Mouse (Mus musculus): ENCODE measurements at regions not wholly inside any gene's neighbourhood (a gene's known extent, or its start where the extent isn't known, plus 50 kb on each side); places are given as distances from the start of the nearest gene placed in this dataset.

DNA sequence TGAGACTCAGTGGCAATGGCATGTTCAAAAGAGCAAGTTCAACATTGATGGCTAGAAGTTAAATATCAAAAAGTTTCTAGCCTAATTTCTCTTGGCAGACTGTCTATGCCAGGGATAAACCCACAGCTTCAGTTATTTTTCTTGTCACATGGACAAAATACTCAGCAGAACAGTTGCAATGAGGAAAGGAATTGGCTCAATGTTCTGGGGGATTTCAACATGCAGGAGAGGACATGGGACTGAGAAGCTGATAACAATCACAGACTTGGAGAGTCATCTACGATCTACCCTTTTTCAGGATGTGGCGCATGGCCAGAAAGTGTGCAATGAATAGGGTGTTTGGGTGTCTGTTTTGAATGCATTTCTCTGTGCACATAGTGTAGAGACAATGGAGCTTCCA lies 389.9 kb downstream of the Rnd3 start:
- DNase-seq = no peak

DNA sequence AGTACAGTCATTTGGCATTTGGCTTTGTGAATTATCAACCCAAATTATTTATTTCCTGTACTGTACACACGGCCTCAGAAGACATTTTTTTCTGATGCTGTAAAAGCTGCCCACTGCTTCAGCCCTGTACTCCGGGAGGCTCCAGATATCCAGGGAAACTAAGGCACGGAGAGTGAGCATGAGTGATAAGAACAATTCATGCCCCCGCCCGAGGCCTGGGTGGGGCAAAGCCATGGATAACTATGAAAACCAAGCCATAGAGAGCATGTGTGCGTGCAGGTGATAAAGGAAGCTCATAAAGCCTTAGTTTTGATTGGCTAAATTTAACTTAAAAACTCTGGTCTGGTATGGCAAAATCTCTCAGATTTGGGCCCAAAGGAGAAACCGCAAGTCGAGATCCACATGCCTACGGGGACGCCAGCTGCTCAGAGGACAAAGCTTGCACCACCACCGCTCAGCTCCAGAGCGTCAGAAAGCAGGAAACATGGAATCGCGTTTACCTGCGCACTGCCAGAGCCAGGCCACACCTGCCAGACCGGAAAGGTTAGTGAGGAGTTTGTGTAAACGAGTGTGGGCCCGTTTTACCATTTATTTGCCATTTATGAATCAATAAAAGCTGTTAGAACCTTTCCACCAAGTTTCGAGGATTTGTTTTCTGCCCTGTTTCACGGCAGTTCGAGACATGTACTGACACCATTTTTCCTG lies 390.9 kb downstream of the Rnd3 start:
- no peak for DNase-seq

DNA sequence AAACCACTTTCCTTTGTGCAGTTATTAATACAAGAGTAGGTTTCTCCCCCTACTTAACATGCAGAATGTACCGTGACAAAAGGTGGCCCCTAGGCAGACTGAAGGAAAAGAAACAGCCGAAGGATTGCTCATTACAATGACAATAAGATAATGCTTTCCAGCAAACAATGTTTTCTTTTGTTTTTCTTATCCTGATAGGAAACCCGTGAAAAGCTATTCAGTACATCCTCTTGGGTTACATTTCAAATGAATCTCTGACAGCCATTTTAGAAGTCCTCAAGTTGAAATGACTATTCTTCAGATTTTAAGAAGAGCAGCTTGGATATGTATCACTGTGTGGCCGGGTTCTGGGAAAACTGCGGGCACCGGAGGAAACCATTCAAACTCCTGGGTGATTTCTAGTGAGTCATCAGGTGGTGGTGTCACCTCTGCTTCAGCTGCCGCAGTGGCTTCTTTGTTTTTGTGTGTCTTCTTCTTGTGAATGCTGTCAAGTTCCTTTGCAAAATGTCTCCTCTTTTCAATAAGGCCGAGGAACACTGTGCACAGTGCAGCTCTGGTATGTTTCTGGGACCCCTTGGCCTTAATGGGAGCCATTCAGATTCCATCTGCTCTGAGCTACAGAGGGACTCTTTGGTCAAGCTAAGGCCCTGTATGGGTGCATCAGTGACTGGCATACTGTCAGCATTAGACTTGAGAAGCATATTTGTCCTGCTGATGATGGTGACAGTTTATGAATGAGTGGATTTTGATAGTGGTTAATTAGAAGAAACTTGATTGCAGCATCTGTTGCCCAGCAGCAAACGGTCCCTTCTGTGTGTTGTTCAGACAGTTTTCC lies 393.1 kb downstream of the Rnd3 start:
- no peak for DNase-seq

DNA sequence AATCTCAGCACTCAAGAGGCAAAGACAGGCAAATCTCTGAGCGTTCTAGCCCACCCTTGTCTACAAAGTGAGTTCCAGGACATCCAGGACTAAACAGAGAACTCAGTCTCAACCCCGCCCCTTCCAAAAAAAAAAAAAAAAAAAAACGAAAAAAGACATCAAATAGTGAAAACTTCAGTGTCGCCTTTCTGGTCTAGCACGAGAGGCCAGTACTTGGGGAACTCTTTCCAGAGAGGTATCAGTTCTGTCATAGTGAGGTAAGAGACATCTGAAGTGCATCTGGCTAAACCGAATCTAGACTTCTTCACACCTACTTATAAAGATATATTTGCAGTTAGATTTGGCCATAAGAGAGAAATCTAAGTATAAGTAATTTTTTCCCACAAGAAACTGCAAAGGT lies 393.8 kb downstream of the Rnd3 start:
- DNase-seq = no peak

DNA sequence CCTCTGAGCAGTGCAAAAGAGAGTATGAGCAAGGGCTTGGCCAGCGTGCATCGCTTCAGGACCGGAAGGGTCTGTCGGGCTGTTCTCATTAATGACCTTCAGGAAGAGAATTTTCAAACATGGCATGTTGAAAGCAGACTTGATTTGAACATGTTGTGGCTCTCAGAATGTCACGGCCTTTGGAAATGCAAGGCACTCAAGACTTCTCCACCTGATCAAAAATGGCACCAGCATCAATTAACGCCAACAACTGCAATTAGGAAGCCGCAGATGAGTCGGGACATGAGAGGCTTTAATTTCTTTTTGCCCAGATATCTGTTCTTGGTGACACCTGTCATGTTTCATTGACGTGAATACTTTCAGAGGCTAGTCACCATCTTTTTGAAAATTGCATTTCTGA lies 396.5 kb downstream of the Rnd3 start:
- no peak for DNase-seq

DNA sequence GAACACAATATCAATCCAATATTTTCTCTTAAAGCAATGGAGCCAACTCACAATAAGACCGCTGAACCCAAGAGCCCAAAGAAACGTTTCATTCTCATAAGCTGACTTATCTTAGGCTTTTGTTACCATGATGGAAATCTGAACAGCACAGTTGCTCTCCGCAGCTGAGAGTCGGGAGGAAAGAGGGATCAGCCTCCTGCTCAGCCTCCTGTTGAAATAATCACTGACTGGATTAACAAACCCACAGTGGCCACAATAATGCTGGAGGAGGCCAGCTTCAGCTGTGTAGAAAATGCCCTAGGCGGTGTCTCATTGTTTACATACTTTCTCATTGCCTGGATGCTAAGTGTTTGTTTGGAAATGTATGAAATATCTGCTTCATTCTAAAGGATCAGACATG lies 398.1 kb downstream of the Rnd3 start:
- no peak for DNase-seq

DNA sequence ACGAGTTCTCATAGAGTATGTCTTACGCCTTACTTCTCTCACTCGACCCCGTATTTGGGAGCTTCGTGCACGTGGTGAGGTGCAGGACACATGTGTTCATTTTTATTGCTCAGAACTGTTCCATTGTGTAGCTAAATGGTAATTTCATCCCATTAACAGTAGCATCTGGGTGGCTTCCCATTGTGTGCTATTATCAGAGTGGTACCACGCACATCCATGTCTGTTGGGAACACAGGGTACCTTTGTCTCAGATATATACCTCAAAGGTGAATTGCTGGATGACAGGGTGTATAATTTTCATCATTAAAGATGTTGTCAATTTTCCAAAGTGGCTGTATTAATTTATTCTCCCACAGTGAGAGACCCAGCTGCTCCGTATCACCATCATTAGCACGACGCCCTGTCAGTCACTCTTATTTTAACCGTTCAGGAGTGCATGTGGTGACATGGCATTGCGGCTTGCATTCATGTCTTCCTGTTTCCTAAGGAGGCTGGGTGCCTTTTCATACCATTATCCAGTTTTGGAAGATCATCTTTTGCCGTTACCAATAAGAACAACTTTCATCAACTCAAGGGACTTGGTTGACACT lies 404.2 kb downstream of the Rnd3 start:
- no peak for DNase-seq

DNA sequence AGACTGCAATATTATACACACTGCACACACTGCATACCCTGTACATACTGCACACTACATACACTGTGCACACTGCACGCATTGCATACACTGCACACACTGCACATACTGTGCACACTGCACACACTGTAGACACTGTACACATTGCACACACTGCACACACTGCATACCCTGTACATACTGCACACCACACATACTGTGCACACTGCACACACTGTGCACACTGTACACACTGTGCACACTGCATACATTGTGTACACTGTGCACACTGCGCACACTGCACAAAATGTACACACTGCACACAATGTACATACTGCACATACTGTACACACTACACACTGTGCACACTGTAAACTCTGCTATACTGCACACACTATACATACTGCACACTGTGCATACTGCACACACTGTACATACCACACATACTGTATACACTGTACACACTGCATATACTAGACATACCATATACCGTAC lies 405.1 kb downstream of the Rnd3 start:
- DNase-seq = no peak

DNA sequence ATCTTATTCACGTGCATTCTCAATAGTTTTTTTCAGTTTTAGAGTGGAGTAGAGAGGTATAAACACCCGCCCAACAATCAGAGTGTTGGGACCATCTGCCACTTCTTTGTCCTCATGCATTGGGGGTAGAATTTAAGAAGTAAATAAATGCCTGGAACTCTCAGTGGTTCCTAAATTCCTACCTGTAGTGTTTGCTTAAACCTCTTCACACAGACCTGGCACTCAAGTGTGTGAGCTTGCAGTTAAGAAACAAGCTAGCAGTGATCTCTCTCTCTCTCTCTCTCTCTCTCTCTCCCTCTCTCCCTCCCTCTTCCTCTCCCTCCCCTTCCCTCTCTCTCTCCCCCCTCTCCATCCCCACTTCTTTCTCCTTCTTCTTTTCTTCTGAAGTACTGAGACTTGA lies 406.5 kb downstream of the Rnd3 start:
- DNase-seq = no peak

DNA sequence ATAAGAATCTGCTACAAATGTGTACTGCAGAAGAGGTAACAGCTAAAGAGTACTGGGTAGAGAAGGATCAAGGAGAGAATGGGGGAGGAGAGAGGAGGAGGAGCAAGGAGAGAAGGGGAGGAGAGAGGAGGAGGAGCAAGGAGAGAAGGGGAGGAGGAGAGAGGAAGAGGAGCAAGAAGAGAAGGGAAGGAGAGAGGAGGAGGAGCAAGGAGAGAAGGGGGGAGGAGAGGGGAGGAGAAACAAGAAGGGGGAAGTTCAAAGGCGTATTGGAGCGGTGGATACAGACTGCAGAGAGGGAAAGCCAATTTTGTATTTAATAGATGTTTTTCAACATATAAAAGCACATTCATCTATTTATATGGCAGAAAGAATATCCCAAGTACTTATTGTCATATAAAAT lies 407.6 kb downstream of the Rnd3 start:
- DNase-seq = no peak

DNA sequence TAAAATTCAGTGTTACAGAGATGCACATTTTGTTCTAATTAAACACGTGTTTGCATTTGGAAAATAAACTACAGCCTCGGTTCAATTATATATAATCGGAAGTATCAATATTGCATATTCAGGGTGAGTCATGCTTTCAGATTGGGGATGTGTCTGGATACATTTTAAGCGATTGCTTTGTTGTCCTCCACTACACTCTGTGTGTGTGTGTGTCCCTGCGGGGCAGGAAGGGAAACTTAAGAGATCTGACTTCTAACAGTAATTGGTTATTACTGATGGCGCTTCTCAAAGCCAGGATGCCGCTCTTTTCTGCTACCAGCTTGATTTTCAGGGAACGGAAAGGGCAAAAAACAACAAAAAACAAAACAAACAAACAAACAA lies 409.3 kb downstream of the Rnd3 start:
- DNase-seq = no peak

DNA sequence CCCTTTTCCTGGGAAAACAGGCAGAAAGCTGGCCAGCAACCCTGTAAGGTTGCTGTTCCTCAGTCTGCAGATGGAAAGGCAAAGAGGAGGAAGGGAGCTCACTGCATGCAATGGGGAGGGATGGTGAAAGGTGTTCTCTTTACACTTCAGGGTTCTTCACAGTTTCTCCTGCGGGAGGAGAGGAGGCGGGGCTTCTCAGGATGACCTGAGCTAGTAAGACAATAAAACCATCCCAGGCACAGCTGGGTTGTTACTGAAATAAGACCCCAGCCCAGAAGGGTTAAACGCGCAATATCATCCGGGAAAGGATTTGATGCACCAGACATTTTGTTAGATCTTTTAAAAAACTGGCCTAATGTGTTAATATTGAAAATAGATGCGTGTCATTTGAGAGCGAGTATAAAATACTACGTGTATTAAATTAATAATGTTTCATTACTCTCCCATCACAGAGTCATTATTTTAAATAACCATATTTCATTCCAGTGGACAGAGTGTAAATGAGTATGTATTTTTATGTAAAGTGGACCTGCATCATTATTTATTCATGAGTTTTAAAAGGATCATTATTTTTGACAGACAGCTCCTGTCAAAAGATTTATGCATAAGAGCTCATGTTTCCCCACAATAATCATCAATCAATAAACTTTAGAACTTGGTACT lies 409.8 kb downstream of the Rnd3 start:
- no peak for DNase-seq

DNA sequence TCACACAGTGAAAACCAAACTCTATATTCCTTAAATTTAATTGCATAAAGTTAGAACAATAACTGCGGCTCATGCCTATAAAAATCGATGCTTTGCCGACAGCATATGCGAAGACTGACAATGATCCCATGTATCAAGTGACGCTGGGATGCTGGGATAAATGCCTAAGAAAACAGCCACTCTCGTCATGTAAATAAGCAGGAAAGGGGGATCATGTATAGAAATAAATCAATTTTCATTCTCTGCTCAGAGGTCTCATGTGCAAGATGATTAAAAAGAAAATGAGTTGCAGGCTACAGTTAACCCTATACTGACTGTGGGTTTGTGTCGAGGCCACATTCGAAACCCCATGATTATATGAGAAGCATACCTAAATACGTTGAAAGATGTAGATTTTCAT lies 411.2 kb downstream of the Rnd3 start:
- no peak for DNase-seq

DNA sequence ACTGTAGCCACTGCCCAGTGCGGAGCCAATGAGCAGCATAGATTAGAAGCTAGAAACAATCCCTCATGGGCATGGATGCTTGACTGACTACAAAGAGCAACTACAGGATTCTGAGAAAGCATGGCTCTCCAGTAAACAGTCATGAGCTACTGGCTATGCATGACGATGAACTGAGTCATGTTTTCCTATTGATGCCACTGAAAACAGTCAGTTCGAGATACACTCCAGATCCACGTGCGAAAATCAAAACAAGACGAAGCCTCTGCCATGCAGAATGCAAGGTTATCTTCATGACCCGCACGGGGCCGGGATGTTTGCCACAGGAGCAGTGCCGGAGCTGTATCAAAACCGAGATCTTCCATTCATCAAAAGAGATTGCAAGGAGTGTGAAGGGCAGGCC lies 413.9 kb downstream of the Rnd3 start:
- DNase-seq = no peak

DNA sequence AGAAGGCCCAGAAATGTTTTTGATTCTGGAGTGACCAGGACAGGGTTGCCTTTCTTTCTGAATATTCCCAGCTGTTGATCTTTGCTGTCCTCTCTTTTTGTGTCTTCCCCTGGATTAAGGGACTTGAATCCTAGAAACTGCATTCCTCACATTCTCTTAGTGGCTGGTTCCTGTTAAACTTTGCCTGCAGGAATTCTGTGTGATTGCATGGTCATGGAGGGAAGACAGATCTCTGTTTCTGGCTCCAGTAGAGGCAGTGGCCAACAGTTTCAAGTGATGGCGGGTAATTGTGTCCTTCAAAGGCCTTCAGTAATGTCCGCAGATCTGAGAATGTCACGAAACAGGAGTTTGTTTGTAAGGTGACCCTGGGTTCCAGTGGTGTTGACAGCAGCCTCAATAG lies 410.1 kb upstream of the Mmadhc start:
- no peak for DNase-seq

DNA sequence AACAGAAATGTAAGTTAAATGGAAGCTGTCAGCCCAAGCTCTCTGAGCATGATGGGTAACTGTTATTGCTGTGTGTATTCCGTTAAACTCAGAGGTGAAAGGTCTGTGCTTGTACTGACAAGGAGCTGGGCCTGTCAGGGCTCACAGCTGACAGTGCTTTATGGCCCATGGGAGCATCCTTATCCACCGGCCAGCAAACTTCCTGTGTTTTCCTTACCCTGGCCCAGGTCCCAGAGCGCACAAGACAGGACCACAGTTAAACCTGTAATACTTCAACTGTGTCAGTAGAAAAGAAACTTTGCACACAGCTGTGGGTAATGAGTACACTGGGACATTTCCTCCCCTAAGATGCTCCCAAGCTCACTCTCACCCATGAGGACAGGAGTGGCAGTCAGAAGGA lies 407.7 kb upstream of the Mmadhc start:
- DNase-seq = no peak

DNA sequence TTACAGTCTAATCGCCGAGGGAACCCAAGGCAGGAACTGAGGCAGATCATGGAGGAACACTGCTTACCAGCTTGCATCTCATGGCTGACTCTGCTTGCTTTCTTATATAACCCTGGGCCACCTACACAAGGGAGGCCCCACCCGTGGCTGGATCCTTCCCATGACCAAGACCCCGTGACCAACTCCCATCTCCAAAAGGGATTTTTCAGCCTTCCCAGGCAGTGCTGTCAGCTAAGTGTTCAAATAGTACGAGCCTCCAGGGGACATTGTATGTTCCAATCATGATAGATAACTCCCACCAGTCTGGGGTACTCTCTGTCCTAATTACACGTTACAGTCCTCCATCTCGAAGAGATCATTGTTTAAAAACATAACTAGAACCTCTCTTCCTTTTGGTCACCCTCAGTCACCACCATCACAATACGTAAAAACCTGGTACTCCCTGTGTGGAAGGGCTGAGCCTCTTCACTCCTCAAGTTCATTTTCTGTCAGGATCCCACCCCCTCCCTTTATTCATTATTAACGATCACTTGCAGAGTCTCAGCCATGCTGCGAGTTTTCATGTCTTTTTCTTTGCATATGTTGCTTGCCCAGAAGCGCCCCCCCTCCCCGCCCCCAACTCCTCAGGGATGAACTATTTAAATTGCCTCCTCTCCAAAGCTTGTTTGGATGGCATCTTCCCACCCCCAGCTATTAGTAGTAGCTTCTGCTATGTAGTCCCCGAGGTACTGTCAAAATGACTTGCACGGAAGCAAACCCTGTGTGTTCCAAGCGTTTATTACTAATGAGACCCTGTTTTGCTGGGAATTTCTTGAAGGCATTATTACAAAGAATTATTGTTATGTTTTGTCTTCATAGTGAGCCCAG lies 406.2 kb upstream of the Mmadhc start:
- DNase-seq = no peak

DNA sequence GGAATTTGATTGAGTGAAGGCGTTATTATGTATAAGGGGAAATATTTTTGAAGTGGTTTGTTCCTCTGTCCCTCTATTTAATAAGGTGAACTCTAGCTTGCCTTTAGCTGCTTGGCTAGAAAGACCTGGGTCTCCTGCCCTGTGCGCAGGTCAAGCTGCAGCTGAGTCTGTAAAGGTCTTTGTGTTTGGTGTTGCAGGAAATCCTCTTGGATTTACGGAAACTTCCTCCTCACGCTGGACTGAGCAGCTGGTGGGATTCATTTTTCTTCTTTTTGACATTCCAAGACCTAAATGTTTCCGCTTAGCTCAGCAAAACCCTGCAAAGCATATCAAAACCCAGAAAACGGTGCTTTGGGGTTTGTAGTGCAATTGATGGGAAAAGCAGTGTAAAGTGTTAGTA lies 402.2 kb upstream of the Mmadhc start:
- no peak for DNase-seq

DNA sequence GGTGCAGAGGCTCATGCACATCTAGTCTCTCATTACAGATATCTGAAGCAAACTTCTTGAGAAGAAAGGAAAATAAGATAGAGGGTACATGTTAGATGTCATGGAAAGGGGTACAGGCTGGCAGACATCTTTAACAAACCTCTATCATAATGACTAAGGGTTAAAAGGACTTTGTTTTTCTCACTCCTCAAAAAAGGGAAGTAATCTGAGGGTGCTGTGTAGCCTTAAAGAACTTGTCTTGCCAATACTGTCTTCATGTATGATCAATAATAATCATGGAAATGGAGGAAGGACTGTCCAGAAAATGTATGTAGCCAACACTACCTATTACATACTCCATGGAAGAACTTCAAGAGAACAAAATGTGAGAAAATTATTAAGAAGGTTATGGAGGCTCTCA lies 400.0 kb upstream of the Mmadhc start:
- no peak for DNase-seq

DNA sequence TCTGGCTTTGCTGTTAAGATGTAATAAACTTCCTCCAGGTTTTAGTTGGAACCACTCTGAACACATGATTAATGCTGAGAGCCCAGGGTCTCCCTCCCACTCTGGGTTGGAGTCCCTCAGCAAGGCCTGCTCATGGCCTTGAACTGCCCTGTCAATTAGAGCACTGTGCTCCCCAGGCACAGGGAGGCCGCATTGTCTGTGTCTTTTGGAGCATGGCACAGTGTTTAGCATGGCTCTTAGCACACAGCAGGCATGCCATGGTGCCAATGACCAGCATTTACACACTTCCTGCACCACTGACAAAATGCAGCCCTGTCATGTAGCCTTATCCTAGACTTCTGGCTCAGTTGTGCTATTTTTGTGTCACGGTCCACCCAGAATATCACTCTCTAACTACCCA lies 398.2 kb upstream of the Mmadhc start:
- DNase-seq = no peak

DNA sequence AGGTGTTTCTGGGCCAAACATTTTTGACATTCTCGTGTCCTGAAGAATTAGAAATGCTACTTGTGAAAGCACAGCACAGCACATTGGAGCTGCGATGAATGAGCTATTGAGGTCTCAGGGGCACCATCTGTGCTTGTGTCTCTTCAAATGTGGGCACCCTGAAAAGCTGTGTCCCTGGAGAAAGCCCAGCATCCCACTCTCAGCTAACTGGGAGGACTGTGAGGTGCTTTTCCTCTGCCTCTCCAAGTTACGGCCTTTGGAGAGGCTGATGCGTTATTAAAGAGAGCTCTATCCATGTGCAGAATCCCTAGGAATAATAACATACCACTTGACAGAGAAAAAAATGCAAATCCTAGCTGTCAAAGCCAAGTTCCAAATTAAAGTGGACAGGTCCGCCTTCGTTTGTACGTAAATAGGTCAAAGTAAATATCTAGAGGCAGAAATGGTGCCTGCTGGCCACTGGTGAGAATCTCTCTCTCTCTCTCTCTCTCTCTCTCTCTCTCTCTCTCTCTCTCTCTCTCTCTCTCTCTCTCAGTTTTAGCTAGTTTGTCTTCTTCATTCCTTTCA lies 397.3 kb upstream of the Mmadhc start:
- no peak for DNase-seq
